Mouse (Mus musculus) adrenal gland, adult 2 months (tissue): ENCODE results near the gene Grap2. TPM values are rescaled to one million over a fixed set of nuclear protein-coding genes. Genes with fewer than 3 reads are reported as not detected.

Experiments used
- DNase-seq: peaks from one replicate; pipeline ENCODE4 v3.0.0; 2021
- long read RNA-seq: library from polyadenylated mRNA; stranded (forward); transcript quantifications from one replicate; pipeline ENCODE4 v2.0.0, GENCODE M21; 2021
- polyA plus RNA-seq: library from polyadenylated mRNA; depleted of rRNA; stranded (reverse); fragments of >200 nt; gene quantifications from 2 replicates; pipeline ENCODE4 v1.2.3, GENCODE M21; 2012; rRNA removed
- total RNA-seq, 2 experiments: library from RNA; stranded (reverse); gene quantifications; 2 replicates each; pipeline ENCODE4 v1.2.3; 2021

Gene Grap2
- total RNA-seq (1 to 10 TPM in 1 of 2 experiments, under 1 TPM in 1; 0.37 to 1.1 TPM), polyA plus RNA-seq (0.29 and 1.2 TPM in 2 replicates)
- long read RNA-seq, result 0 reads

GRCm38 (mm10) chr15:80572291-80572690, at the start of gene Grap2:
Gene Grap2, plus strand, starts transcription at chr15:80572594.
- peak; percentile 14 for DNase-seq

- DNase-seq, result no peak
Measured at GRCm38 (mm10) chr15:80529955-80530869, 42.2 kb upstream of the Grap2 start.

- no peak for DNase-seq
Measured at GRCm38 (mm10) chr15:80531026-80531425, 41.4 kb upstream of the Grap2 start.

GRCm38 (mm10) chr15:80532281-80533072, 39.9 kb upstream of the Grap2 start:
- no peak for DNase-seq

- DNase-seq, result no peak
Measured at GRCm38 (mm10) chr15:80533274-80533673, 39.1 kb upstream of the Grap2 start.

- DNase-seq, result no peak
Measured at GRCm38 (mm10) chr15:80536051-80536450, 36.3 kb upstream of the Grap2 start.

- no peak for DNase-seq
Measured at GRCm38 (mm10) chr15:80538075-80538474, 34.3 kb upstream of the Grap2 start.

- no peak for DNase-seq
Measured at GRCm38 (mm10) chr15:80538671-80539340, 33.6 kb upstream of the Grap2 start.

GRCm38 (mm10) chr15:80544115-80544514, 28.3 kb upstream of the Grap2 start:
- no peak for DNase-seq

- DNase-seq, result no peak
Measured at GRCm38 (mm10) chr15:80545430-80545829, 27.0 kb upstream of the Grap2 start.

GRCm38 (mm10) chr15:80554860-80555822, 17.3 kb upstream of the Grap2 start:
- DNase-seq, result no peak

- DNase-seq, result no peak
Measured at GRCm38 (mm10) chr15:80556021-80556420, 16.4 kb upstream of the Grap2 start.

GRCm38 (mm10) chr15:80557745-80558144, 14.6 kb upstream of the Grap2 start:
- DNase-seq, result no peak

GRCm38 (mm10) chr15:80559534-80559933, 12.9 kb upstream of the Grap2 start:
- DNase-seq, result no peak

- no peak for DNase-seq
Measured at GRCm38 (mm10) chr15:80559978-80560377, 12.4 kb upstream of the Grap2 start.

GRCm38 (mm10) chr15:80560646-80561580, 11.5 kb upstream of the Grap2 start:
- peak; percentile 65 for DNase-seq

- DNase-seq, result no peak
Measured at GRCm38 (mm10) chr15:80562446-80562845, 9.9 kb upstream of the Grap2 start.

- DNase-seq, result no peak
Measured at GRCm38 (mm10) chr15:80563634-80564208, 8.7 kb upstream of the Grap2 start.

GRCm38 (mm10) chr15:80565106-80565665, 7.2 kb upstream of the Grap2 start, which contains the start of gene Enthd1:
Gene Enthd1, minus strand, starts transcription at chr15:80565156.
- no peak for DNase-seq
